Mouse (Mus musculus): ENCODE measurements around the gene Ear6.

DNA sequence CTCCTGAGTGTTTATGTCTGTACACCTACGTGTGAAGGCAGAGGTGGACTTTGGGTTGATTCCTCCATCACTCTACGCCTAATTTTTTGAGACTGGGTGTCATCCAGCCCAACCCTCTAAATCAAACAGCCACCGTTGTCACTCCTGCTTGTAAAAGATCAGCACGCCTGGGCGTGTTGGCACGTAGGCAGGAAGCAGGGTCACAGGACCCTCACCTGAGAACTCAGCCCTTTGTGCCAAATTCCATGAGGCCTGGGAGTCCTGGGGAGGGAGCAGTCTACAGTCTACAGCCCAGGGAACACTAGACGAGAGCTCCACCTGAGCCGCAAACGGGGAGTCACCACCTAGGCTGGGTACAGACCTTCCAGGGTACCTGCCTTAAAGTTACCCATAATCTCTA lies 50.3 kb downstream of the Ear6 start:
- TF ChIP-seq CTCF (IDR thresholded peaks at IDR 0.05; ENCODE audit: borderline replicate concordance, insufficient read depth, low read length) = no peak
- TF ChIP-seq POLR2A (IDR thresholded peaks at IDR 0.05; ENCODE audit: low read depth, low read length) = no peak

All from embryonic fibroblast, embryonic 13.5 days (primary cell).